Mouse (Mus musculus) limb, embryonic 10.5 days (tissue): ENCODE measurements at regions not wholly inside any gene's neighbourhood (a gene's known extent, or its start where the extent isn't known, plus 50 kb on each side); places are given as distances from the start of the nearest gene placed in this dataset.

Experiments
- DNase-seq: peaks from one replicate; pipeline ENCODE4 v3.0.0-alpha.2; 2017; ENCODE audit warnings: low spot score
- H3K27ac ChIP-seq: fragments of 300-500 bp; sonication (generic); 2 replicates; pipeline ENCODE4 v1.5.1; 2016; ENCODE audit warnings: mild to moderate bottlenecking
- H3K27me3 ChIP-seq: fragments of 300-500 bp; sonication (generic); 2 replicates; pipeline ENCODE4 v1.6.1; 2016; ENCODE audit warnings: low read depth, mild to moderate bottlenecking; ENCODE audit not compliant: poor library complexity, severe bottlenecking
- H3K36me3 ChIP-seq: fragments of 300-500 bp; sonication (generic); 2 replicates; pipeline ENCODE4 v1.6.1; 2016; ENCODE audit warnings: mild to moderate bottlenecking, moderate library complexity
- H3K4me1 ChIP-seq: fragments of 300-500 bp; sonication (generic); 2 replicates; pipeline ENCODE4 v1.6.1; 2016
- H3K4me3 ChIP-seq: fragments of 300-500 bp; sonication (generic); 2 replicates; pipeline ENCODE4 v1.5.1; 2016; ENCODE audit warnings: mild to moderate bottlenecking, moderate library complexity
- H3K9me3 ChIP-seq: fragments of 300-500 bp; sonication (generic); replicated peaks from 2 replicates; pipeline ENCODE4 v1.6.1; 2016; ENCODE audit warnings: mild to moderate bottlenecking
- WGBS: fragments of 180-500 bp; shearing (Covaris S2); methylation state at CpG from one replicate; pipeline ENCODE4 v1.1.7; 2016; 5-methylcytosine and 5-hydroxymethylcytosine counted together

DNA sequence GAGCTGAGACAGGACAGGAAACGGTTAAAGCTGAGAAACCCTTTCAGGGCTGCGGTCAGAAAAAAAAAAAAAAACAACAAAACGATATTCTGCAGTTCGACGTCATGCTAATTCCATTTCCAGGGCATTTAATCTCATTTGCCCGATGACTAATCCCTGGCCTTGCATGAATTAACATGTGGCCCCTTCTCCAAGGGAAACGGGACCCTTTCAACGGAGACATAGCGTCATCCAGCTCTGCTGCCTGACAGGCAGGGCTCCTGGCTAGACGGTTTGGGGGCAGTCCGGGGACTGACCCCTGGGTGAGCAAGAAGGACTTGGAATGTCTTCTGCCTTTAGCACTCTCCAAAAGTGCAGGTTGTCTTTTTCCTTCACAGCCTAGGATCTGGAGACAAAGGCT is 128.7 kb downstream of the Kif26a start:
- WGBS: 56% methylated on average over 11 of the region's 11 CpGs
- Histone ChIP-seq H3K4me3 (no peak overlapping the region), H3K9me3 (no peaks in the 10 kb centered on the region), H3K27ac (0 out of 2 replicates have a peak overlapping the region, but pooled peaks have one; percentile 1), H3K27me3 (peaks cover 26% of the 10 kb centered on the region; the same call in 1 of the 2 replicates), H3K36me3 (no peaks in the 10 kb centered on the region), H3K4me1 (peaks cover 68% of the 10 kb centered on the region)
- DNase-seq: no peak

DNA sequence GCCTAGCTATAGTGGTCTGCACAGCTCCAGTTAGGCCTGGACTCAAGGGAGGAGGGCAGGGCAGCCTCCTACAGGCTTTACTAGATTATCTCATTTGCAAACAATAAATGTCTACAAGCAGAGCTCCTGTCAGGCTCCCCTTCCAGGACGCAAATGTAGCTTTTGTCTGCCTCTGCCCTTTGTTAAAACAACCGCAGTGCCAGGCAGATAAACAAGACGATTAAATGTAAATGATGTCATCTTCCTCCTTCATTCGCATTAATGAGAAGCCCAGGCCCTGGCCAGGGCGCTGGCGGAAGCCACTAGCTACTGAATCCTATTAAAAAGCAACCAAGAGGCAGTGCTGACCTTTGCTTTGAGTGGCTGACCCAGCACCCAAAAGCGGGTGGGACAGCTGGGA is 130.6 kb downstream of the Kif26a start:
- Histone ChIP-seq H3K27me3 (peaks cover 29% of the 10 kb centered on the region; the same call in 1 of the 2 replicates), H3K4me1 (peaks cover 75% of the 10 kb centered on the region), H3K4me3 (no peak overlapping the region), H3K36me3 (no peaks in the 10 kb centered on the region), H3K27ac (no peak overlapping the region; the same call in 1 of the 2 replicates), H3K9me3 (no peaks in the 10 kb centered on the region)
- DNase-seq: no peak
- 45% methylated on average over 7 of the region's 7 CpGs for WGBS

- Histone ChIP-seq H3K27me3 (peaks cover 29% of the 10 kb centered on the region; the same call in 1 of the 2 replicates), H3K27ac (peak overlapping the region; percentile 40; the same call in 1 of the 2 replicates), H3K4me3 (no peak overlapping the region), H3K4me1 (peaks cover 66% of the 10 kb centered on the region), H3K9me3 (no peaks in the 10 kb centered on the region), H3K36me3 (no peaks in the 10 kb centered on the region)
- 45% methylated on average over 14 of the region's 14 CpGs for WGBS
- no peak for DNase-seq
Measured at GRCm38 (mm10) chr12:112277511-112277910, 131.5 kb downstream of the Kif26a start.

DNA sequence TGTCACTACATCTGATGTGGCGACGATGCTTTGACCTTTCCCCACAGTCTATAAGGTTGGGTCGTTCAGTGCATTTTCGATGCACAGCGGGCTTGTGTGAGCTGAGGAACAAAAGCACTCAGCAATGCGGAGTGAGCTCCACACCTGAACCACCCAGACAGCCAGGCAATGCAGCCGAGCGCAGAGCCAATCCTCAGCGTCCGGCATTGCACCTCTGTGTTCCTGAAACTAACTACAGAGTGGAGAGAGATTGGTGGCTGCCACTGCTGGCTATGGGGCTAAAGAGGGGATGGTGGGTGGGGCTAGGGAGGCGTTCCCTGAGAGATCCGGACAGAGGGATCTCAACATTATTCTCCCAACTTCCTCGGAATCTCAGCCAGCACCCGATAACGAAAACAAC is 139.1 kb downstream of the Kif26a start:
- Histone ChIP-seq H3K9me3 (no peaks in the 10 kb centered on the region), H3K4me1 (peaks cover 39% of the 10 kb centered on the region), H3K27ac (0 out of 2 replicates have a peak overlapping the region, but pooled peaks have one; percentile 21), H3K27me3 (0 out of 2 replicates have a peak, but pooled peaks cover 5% of the 10 kb centered on the region), H3K36me3 (no peaks in the 10 kb centered on the region), H3K4me3 (no peak overlapping the region)
- no peak for DNase-seq
- 58% methylated on average over 15 of the region's 15 CpGs for WGBS

DNA sequence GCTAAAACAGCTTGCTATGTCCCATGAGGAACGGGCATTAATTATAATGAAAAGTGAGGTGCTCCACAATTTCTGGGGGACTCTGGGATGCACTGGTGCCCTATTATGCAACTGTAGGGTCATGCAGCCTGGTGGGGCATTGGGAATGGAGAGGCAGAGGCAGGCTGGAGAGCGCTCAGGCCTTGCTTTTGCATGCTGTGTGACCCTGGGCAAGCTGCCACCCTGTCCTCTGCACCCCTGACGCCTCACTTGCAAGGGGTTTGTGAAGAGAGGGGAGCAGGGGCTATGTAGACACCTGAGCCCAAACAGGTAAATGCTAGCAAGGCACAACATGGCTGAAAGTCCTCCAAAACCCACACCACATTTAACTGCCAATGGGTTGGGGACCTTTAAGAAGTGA is 142.8 kb downstream of the Kif26a start:
- Histone ChIP-seq H3K4me1 (peaks cover 56% of the 10 kb centered on the region), H3K36me3 (no peaks in the 10 kb centered on the region), H3K27me3 (peaks cover 35% of the 10 kb centered on the region; the same call in 1 of the 2 replicates), H3K27ac (0 out of 2 replicates have a peak overlapping the region, but pooled peaks have one; percentile 3), H3K9me3 (no peaks in the 10 kb centered on the region), H3K4me3 (no peak overlapping the region)
- no peak for DNase-seq
- 82% methylated on average over 3 of the region's 3 CpGs for WGBS

DNA sequence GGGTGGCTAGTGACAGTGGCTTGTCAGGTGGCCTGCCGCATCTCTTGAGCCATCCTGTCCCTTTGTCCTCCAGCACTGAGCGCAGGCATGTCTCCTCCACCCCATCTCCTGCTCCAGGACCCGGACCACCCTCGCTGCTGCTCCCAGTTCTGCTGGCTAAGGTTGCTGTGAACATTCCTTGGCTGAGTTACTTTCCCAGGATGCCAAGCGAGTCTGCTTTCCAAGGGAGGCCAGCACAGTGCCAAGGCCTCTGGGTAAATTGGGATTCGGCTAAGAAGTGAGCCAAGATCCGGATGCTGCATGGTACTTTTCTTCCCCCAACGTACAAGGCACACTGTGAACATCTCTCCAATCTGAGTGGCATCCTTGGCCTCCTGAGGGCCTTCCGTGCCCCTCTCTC is 144.3 kb downstream of the Kif26a start:
- Histone ChIP-seq H3K27me3 (peaks cover 45% of the 10 kb centered on the region), H3K36me3 (no peaks in the 10 kb centered on the region), H3K4me3 (no peak overlapping the region), H3K9me3 (no peaks in the 10 kb centered on the region), H3K27ac (0 out of 2 replicates have a peak overlapping the region, but pooled peaks have one; percentile 32), H3K4me1 (peaks cover 47% of the 10 kb centered on the region)
- 94% methylated on average over 9 of the region's 9 CpGs for WGBS
- no peak for DNase-seq

GRCm38 (mm10) chr12:112291748-112292561 is 145.9 kb downstream of the Kif26a start:
- Histone ChIP-seq H3K36me3 (no peaks in the 10 kb centered on the region), H3K4me3 (no peak overlapping the region), H3K27ac (no peak overlapping the region), H3K4me1 (peaks cover 45% of the 10 kb centered on the region), H3K27me3 (peaks cover 45% of the 10 kb centered on the region), H3K9me3 (no peaks in the 10 kb centered on the region)
- 67% methylated on average over 16 of the region's 16 CpGs for WGBS
- no peak for DNase-seq

DNA sequence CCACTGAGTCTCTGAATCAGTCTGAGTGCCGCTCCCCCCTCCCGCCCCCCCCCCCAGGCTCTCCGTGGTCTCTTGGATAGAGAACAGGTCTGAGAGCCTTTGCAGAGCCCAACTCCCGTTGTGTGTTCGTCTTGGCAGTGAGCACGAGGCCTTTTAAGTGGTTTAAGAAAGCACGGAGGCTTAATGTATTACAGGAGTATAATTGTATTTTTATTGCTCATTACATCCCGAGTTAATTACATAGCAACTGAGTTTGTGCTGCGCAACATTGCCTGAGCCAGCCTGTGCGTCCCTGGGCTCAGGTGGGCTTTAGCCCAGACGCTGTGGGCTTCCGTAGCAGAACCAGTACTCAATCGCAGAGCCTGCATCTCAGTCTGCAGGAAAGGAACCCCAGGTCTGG is 147.1 kb downstream of the Kif26a start:
- Histone ChIP-seq H3K27ac (0 out of 2 replicates have a peak overlapping the region, but pooled peaks have one; percentile 7), H3K4me1 (peaks cover 41% of the 10 kb centered on the region), H3K27me3 (peaks cover 45% of the 10 kb centered on the region), H3K4me3 (no peak overlapping the region), H3K36me3 (no peaks in the 10 kb centered on the region), H3K9me3 (no peaks in the 10 kb centered on the region)
- WGBS: 79% methylated on average over 13 of the region's 13 CpGs
- no peak for DNase-seq

- 91% methylated on average over 6 of the region's 6 CpGs for WGBS
Measured at GRCm38 (mm10) chr12:112295337-112295941, 149.4 kb downstream of the Kif26a start.

DNA sequence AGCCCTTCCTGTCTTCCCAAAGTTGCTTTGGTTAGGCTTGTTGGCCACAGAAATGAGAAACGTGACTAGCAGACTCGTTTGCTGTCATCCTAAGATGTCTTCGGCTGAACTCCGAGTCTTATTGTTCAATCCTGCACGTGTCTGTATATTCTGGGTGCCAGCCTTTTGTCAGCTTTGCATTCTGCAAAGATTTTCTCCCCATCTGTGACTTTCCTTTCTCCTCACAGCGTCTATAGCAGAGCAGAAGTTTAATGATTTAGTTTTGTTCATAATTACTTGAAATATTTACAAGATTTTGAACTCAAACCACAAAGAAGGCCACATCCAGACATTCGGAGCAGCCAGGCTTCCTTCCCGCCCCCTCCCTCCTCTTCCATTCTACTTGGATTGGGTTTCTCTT is 152.5 kb downstream of the Kif26a start:
- H3K4me3 ChIP-seq: no peak overlapping the region
- peaks cover 55% of the 10 kb centered on the region for H3K4me1 ChIP-seq
- peaks cover 66% of the 10 kb centered on the region for H3K27me3 ChIP-seq
- H3K27ac ChIP-seq: no peak overlapping the region
- no peak for DNase-seq
- 93% methylated on average over 8 of the region's 8 CpGs for WGBS
- no peaks in the 10 kb centered on the region for H3K9me3 ChIP-seq
- H3K36me3 ChIP-seq: no peaks in the 10 kb centered on the region

More at GRCm38 (mm10) chr12:112295337-112295941, 149.4 kb downstream of the Kif26a start:
- Histone ChIP-seq H3K27me3 (peaks cover 63% of the 10 kb centered on the region), H3K4me3 (no peak overlapping the region), H3K27ac (peak overlapping the region; percentile 42; the same call in 1 of the 2 replicates), H3K9me3 (no peaks in the 10 kb centered on the region), H3K36me3 (no peaks in the 10 kb centered on the region), H3K4me1 (peaks cover 51% of the 10 kb centered on the region)
- DNase-seq: no peak

- 71% methylated on average over 5 of the region's 5 CpGs for WGBS
- H3K36me3 ChIP-seq: no peaks in the 10 kb centered on the region
- no peak overlapping the region for H3K27ac ChIP-seq
- H3K4me3 ChIP-seq: no peak overlapping the region
- no peak for DNase-seq
- no peaks in the 10 kb centered on the region for H3K9me3 ChIP-seq
- peaks cover 53% of the 10 kb centered on the region for H3K4me1 ChIP-seq
- H3K27me3 ChIP-seq: peaks cover 67% of the 10 kb centered on the region
Measured at GRCm38 (mm10) chr12:112299089-112299488, 153.1 kb downstream of the Kif26a start.

DNA sequence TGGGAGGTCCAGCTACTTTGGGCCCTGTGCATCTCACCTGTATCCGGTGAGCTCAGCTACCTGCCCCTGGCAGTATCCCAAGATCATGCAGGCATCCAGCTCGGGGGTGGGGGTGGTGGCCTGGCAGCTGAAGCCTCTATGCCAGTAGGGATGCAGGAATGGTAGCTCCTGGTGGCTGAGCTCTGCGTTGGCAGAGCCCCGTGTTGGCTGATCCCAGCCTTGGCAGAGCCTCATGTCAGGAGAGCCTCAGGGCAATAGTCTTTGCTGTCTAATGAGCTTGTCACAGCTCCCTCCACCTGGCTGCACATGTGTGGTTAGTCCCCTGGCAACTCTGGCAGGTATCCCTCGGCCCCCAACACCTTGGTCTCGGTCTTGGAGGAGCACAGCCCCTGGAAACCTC is 153.6 kb downstream of the Kif26a start:
- Histone ChIP-seq H3K36me3 (no peaks in the 10 kb centered on the region), H3K4me1 (peaks cover 53% of the 10 kb centered on the region), H3K27me3 (peaks cover 61% of the 10 kb centered on the region), H3K4me3 (no peak overlapping the region), H3K27ac (peak overlapping the region; percentile 39), H3K9me3 (no peaks in the 10 kb centered on the region)
- DNase-seq: no peak
- 81% methylated on average over 6 of the region's 6 CpGs for WGBS

DNA sequence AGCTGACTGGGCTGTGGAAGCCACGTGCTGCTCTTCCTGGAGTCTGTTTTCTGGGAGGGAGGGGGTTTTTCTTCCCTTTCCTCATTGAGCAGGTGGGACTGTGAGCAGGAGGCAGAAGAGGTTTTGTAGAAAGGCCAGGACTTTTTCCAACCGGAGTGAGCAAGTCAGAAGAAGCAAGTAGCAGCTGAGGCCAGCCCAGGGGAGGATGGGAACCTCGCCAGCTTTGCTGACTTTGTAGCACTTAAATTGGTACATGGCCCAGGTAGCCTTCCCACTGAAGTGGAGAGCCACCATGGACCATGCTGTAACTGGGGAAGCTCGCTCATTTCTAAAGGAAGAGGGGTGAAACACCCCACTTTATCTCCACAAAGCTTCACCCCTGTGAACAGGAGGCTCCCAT is 154.1 kb downstream of the Kif26a start:
- Histone ChIP-seq H3K36me3 (no peaks in the 10 kb centered on the region), H3K4me1 (peaks cover 53% of the 10 kb centered on the region), H3K27ac (peak overlapping the region; percentile 39), H3K4me3 (no peak overlapping the region), H3K27me3 (peaks cover 62% of the 10 kb centered on the region), H3K9me3 (no peaks in the 10 kb centered on the region)
- DNase-seq: no peak
- WGBS: 82% methylated on average over 4 of the region's 4 CpGs
